Mouse (Mus musculus) hindbrain, embryonic 12.5 days (tissue): Measurements from ENCODE around the gene Timp4. TPM values are rescaled to one million over a fixed set of nuclear protein-coding genes. Genes with fewer than 3 reads are reported as not detected.
"Not testable (repeated sequence)": the region's sequence is repeated elsewhere in the genome, so short reads cannot be mapped to it uniquely, and the experiment has no call there.

Source experiments
- ATAC-seq: fragments of 200-750 bp; cut with Nextera tagmentation; 2 replicates; pipeline ENCODE4 v1.8.0; 2017; ENCODE audit warnings: moderate TSS enrichment; ENCODE audit not compliant: low FRiP score
- H3K27ac ChIP-seq: fragments of 300-500 bp; sonication (generic); 2 replicates; pipeline ENCODE4 v1.5.1; 2016; ENCODE audit warnings: mild to moderate bottlenecking
- H3K27me3 ChIP-seq: fragments of 300-500 bp; sonication (generic); 2 replicates; pipeline ENCODE4 v1.6.1; 2016; ENCODE audit warnings: mild to moderate bottlenecking
- H3K36me3 ChIP-seq: fragments of 300-500 bp; sonication (generic); 2 replicates; pipeline ENCODE4 v1.6.1; 2016; ENCODE audit warnings: mild to moderate bottlenecking
- H3K4me1 ChIP-seq: fragments of 300-500 bp; sonication (generic); 2 replicates; pipeline ENCODE4 v1.6.1; 2016
- H3K4me2 ChIP-seq: fragments of 300-500 bp; sonication (generic); replicated peaks from 2 replicates; pipeline ENCODE4 v1.6.1; 2016; ENCODE audit warnings: mild to moderate bottlenecking
- H3K4me3 ChIP-seq: fragments of 300-500 bp; sonication (generic); 2 replicates; pipeline ENCODE4 v1.5.1; 2016; ENCODE audit warnings: mild to moderate bottlenecking
- H3K9ac ChIP-seq: fragments of 300-500 bp; sonication (generic); 2 replicates; pipeline ENCODE4 v1.6.1; 2016; ENCODE audit warnings: mild to moderate bottlenecking, moderate library complexity
- H3K9me3 ChIP-seq: fragments of 300-500 bp; sonication (generic); replicated peaks from 2 replicates; pipeline ENCODE4 v1.6.1; 2016; ENCODE audit warnings: mild to moderate bottlenecking
- WGBS: fragments of 180-500 bp; shearing (Covaris S2); methylation state at CpG from one replicate; pipeline ENCODE4 v1.1.7; 2016; 5-methylcytosine and 5-hydroxymethylcytosine counted together
- polyA plus RNA-seq: library from polyadenylated mRNA; unstranded; fragments of >200 nt; fragmentation: Nextera tagmentation; extraction: Ambion mirVana; gene quantifications from 2 replicates; pipeline ENCODE4 v1.2.1, GENCODE M21; 2016

The Timp4 gene
- polyA plus RNA-seq, 1 experiment from 2014 or later = 2.2 TPM

DNA sequence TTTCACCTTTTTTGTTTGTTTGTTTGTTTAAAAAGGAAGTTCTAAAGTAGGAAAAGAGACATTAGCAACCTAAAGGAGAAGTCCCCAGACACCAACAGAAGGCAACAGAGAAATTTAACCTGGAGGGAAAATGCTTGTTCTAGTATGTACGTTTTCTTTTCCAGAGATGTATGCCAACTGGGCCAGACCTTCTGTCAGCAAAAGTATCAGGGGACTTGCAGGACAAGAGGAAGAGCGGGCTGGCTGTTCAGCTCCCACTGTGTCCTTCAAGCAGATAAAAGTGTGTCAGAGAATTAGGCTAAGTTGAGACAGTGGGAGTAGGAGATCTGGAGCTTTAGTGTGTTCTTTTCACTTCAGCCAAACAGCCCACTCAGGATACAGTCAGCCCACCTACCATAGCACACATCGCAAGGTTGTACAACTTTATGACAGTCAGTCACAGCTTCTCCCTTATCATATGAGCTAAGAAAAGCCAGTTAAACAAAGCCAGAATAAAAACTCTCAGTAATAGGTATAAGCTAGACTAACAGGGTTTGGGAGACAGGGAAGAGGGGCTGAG lies 6.4 kb downstream of the Timp4 start:
- H3K4me2 ChIP-seq = no peak overlapping the region
- H3K36me3 ChIP-seq = no peaks in the 10 kb centered on the region
- 81% methylated on average over 3 of the region's 3 CpGs for WGBS
- H3K4me1 ChIP-seq = no peaks in the 10 kb centered on the region
- H3K27me3 ChIP-seq = no peaks in the 10 kb centered on the region
- H3K9ac ChIP-seq = no peak overlapping the region
- no peaks in the 10 kb centered on the region for H3K9me3 ChIP-seq
- no peak overlapping the region for H3K27ac ChIP-seq
- no peak overlapping the region for H3K4me3 ChIP-seq
- ATAC-seq = no peak

DNA sequence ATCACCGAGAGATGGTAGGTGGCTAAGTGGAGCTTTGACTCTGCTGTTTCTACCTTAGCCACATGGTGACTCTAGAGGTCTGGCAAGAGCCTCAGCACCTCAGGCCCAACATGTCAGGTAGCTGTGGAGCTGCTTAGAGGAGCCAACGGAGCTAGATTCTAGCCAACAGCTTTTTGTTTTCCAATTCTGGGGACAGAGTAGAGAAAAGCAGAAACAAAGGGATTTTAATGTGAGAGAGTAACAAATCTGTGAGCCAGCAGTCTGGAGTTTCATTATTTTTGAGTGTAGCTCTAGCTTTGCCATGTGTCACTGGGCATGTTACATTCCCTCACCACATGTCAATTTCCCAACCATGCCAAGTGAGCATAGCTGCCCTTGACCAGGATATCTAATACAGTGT lies 7.8 kb downstream of the Timp4 start:
- Histone ChIP-seq H3K9me3 (no peaks in the 10 kb centered on the region), H3K27me3 (no peaks in the 10 kb centered on the region), H3K36me3 (no peaks in the 10 kb centered on the region), H3K27ac (no peak overlapping the region), H3K4me2 (no peak overlapping the region), H3K4me3 (no peak overlapping the region), H3K9ac (no peak overlapping the region), H3K4me1 (no peaks in the 10 kb centered on the region)
- 70% methylated on average over 2 of the region's 2 CpGs for WGBS
- ATAC-seq = no peak

DNA sequence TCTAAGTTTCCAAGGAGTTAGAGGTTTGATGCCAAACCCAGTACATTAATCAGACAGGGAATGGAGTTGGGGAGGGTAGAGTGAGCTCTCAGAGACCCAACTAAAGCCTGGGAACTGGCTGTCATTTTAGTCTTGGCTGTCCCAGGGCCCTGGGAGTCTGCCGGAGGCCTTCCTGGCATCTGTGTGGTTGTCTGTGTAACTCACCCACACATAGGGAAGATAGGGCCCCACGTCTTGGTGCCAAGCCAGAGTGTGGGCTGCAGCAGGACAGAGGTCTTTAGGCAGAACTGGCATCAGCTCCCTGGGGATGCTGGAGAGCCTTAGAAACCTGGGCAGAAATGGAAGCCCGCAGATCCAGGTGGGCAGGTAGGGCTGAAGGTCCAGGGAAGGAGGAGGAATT lies 10.1 kb downstream of the Timp4 start:
- no peak overlapping the region for H3K27ac ChIP-seq
- H3K27me3 ChIP-seq = no peaks in the 10 kb centered on the region
- no peak overlapping the region for H3K4me3 ChIP-seq
- WGBS = 87% methylated on average over 3 of the region's 3 CpGs
- H3K4me1 ChIP-seq = no peaks in the 10 kb centered on the region
- no peaks in the 10 kb centered on the region for H3K9me3 ChIP-seq
- no peaks in the 10 kb centered on the region for H3K36me3 ChIP-seq
- no peak for ATAC-seq
- H3K4me2 ChIP-seq = no peak overlapping the region
- H3K9ac ChIP-seq = no peak overlapping the region

DNA sequence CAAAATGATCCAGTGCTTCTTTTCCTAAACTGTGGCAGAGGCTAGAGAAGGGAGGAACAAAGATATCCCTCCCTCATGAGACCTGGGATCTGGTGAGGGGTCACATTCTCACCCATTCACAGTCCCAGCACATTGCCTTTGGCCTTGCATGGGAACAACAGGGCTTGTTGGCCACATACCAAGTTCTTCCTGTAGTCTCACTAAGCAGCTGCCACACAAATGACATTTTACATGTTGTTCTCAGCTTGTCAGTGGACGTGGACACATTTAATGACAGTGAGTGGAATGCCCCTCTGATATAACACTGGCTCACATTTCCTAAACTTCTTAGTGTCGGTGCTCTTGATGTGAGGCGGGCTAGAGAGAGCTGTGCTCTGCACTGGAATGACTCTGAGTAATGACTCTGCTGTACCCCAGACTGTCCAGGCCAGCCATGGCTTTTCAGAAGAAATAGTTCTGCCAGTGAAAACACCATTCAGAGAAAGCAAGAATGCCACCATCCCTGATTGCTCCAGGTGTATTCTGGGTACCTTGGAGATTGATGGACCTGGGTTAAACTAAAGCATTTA lies 10.8 kb downstream of the Timp4 start:
- WGBS = 70% methylated on average over 3 of the region's 3 CpGs
- no peak overlapping the region for H3K9ac ChIP-seq
- H3K27me3 ChIP-seq = no peaks in the 10 kb centered on the region
- no peaks in the 10 kb centered on the region for H3K36me3 ChIP-seq
- no peak overlapping the region for H3K4me2 ChIP-seq
- no peak for ATAC-seq
- no peaks in the 10 kb centered on the region for H3K4me1 ChIP-seq
- no peaks in the 10 kb centered on the region for H3K9me3 ChIP-seq
- H3K27ac ChIP-seq = no peak overlapping the region
- H3K4me3 ChIP-seq = no peak overlapping the region

DNA sequence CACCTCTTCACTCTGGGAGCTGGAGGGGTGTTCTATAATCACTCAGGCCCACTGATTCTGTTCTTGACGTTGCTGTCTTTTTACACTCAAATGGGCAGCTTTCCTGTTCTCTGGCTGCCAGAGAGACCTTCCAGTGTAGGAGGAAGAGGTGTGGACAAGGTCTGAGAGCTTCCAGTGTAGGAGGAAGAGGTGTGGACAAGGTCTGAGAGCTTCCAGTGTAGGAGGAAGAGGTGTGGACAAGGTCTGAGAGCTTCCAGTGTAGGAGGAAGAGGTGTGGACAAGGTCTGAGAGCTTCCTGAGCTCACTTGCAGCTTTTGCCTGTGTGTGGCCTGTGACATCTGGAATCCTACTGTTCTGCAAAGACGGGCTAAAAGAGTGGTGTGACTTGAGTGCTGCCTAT lies 11.6 kb downstream of the Timp4 start:
- ATAC-seq, H3K27me3 ChIP-seq, H3K36me3 ChIP-seq, H3K27ac ChIP-seq, H3K9ac ChIP-seq, H3K9me3 ChIP-seq, H3K4me3 ChIP-seq, H3K4me1 ChIP-seq, H3K4me2 ChIP-seq: not testable (repeated sequence)
- WGBS = 62% methylated on average over 2 of the region's 2 CpGs

DNA sequence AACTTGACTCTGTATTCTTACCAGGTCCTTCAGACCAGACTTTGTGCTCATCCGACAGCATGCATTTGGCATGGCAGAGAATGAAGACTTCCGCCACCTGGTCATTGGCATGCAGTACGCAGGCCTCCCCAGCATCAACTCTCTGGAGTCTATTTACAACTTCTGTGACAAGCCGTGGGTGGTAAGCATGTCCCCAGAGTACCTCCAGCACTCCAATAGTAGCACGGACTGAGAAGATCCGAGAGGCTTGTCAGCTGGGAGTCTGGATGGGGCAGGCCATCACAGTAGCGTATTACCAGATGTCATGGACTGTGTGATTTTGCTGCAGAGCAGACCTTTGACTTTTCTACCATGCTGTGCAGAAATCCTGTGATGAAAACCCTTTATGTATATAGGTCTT lies 12.7 kb downstream of the Timp4 start:
- H3K9ac ChIP-seq = no peak overlapping the region

DNA sequence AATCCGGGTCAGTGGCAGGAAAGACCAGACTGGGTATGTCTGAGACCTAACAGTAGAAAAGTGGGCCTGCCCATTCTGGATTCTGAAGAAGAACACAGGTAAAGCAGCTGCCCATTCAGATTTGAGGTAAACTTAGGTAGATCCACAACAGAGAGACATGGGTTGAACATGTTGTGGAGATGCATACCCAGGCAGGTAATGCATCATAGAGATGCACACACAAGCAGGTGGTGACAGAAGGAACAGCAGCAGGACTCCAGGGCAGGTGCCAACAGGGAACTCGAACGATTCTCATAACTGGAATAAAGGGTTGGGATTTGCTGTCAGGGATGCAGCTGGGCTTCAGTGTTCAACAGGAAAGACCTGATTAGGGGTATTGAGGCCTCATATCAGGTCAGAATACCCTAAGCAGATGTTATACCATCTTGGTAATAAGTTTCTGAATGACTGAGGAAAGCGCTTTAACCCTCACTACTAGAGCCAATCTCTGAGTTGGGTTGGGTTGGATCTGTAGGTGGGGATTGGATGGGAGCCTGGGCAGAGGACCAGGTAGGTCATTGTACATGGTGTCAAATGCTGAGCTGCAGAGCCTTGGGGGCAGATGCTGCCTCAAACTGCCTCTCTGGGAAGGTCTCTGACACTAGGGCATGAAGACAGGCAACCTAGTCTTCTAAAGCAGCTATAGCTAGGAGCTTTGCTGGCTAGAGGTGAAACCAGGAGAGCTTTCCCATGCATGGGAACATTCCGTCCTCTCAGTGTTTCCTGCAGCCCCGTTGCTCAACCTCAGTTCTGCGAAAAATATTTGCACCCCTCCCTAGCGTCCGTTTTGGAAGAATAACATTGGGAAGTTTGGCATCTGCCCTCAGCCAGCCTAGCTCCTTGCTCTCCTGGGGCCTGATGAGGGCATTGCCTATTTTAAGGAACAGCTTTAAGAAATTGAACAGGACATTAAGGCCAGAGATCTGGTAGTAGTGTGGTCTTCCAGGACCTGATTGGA lies 13.7 kb downstream of the Timp4 start:
- WGBS = 89% methylated on average over 9 of the region's 9 CpGs
- Histone ChIP-seq H3K4me1 (no peaks in the 10 kb centered on the region), H3K4me2 (no peak overlapping the region), H3K27me3 (no peaks in the 10 kb centered on the region), H3K4me3 (no peak overlapping the region), H3K9me3 (no peaks in the 10 kb centered on the region), H3K9ac (no peak overlapping the region), H3K27ac (no peak overlapping the region), H3K36me3 (no peaks in the 10 kb centered on the region)
- ATAC-seq = no peak

More for the DNA sequence above, 12.7 kb downstream of the Timp4 start:
- H3K4me1 ChIP-seq = no peaks in the 10 kb centered on the region
- H3K9me3 ChIP-seq = no peaks in the 10 kb centered on the region
- no peak overlapping the region for H3K4me2 ChIP-seq
- no peak overlapping the region for H3K4me3 ChIP-seq
- H3K36me3 ChIP-seq = no peaks in the 10 kb centered on the region
- 79% methylated on average over 7 of the region's 7 CpGs for WGBS
- H3K27me3 ChIP-seq = no peaks in the 10 kb centered on the region
- no peak overlapping the region for H3K27ac ChIP-seq
- ATAC-seq = no peak

DNA sequence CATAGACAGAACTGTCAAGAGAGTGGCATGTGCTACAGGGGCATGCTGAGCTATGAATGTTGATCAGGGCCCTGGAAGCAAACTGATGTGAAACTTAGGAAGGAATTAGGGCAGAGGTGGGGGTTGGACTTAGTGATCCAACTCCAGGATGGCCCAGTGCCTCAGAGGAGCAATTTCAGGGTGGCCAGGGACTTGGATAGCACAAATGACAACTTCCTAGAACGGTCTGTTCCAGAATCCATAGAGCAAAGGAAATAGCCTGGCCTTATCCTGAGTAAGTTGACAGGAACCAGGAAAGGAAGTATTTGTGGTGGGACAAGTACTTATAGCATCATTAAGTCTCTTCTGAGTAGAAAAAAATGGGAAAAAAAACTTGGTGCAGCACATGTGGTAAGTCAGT lies 19.4 kb downstream of the Timp4 start:
- Histone ChIP-seq H3K9ac (no peak overlapping the region), H3K4me2 (no peak overlapping the region), H3K36me3 (no peaks in the 10 kb centered on the region), H3K4me3 (no peak overlapping the region), H3K4me1 (no peaks in the 10 kb centered on the region), H3K9me3 (no peaks in the 10 kb centered on the region), H3K27me3 (no peaks in the 10 kb centered on the region), H3K27ac (no peak overlapping the region)
- 79% methylated on average over 1 of the region's 1 CpGs for WGBS
- ATAC-seq = no peak

DNA sequence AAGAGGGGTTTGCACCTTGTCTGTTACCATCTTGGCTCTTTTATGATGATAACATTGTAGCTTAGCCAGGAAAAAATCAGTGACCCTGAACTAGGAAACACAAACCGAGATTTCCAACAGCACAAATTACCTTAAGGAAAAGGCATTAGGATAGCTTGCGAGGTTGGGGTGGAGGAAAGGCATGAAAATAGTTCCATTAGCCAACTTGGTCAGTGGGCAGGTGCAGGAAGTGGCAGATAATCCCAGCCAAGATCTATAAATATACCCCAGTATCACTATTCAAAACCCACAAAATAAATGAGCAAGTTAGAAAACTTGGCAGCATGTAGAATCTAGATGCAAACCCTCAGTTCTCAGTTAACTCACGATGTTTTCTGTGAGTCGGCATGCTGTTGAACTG lies 20.2 kb downstream of the Timp4 start:
- Histone ChIP-seq H3K4me2 (no peak overlapping the region), H3K4me1 (no peaks in the 10 kb centered on the region), H3K4me3 (no peak overlapping the region), H3K36me3 (no peaks in the 10 kb centered on the region), H3K9ac (no peak overlapping the region), H3K27ac (no peak overlapping the region), H3K27me3 (no peaks in the 10 kb centered on the region), H3K9me3 (no peaks in the 10 kb centered on the region)
- 83% methylated on average over 4 of the region's 4 CpGs for WGBS
- no peak for ATAC-seq

DNA sequence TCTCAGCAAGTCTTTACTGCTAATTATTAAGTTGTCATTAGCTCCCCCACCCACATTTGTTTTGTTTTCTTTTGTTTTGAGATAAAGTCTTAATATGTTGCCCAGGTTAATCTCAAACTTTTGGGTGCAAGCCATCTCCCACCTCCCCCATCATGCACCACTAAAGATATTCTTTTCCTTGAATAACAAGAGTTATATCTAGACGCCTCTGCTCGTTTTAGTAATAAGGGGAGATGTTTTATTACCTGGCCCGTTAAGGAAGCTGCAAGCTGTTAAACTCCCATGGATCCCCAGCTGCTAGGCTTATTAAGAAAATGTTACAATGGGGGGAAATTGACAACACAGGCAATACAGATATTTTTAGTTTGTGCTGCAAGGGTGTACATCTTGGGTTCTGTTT lies 21.4 kb downstream of the Timp4 start:
- Histone ChIP-seq H3K4me3 (no peak overlapping the region), H3K27me3 (no peaks in the 10 kb centered on the region), H3K36me3 (no peaks in the 10 kb centered on the region), H3K4me2 (no peak overlapping the region), H3K27ac (no peak overlapping the region), H3K4me1 (no peaks in the 10 kb centered on the region), H3K9ac (no peak overlapping the region), H3K9me3 (no peaks in the 10 kb centered on the region)
- 88% methylated on average over 3 of the region's 3 CpGs for WGBS
- ATAC-seq = no peak

DNA sequence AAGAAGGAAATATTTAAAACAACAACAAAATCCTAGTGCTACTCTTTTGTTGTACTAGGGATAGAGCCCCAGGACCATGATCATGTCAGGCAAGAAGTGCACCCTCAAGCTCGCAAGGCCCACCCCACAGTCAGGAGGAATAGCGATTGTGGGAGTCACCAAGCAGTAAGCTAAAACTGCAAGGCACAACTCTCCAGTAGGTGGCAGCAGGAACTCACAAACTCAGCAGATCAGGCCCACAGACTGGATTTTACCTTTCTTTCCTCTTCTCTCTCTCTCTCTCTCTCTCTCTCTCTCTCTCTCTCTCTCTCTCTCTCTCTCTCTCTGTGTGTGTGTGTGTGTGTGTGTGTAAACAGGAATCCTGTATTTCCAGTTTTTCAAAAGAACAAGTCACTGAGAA lies 24.5 kb downstream of the Timp4 start:
- no peaks in the 10 kb centered on the region for H3K36me3 ChIP-seq
- H3K9ac ChIP-seq = no peak overlapping the region
- H3K9me3 ChIP-seq = no peaks in the 10 kb centered on the region
- no peaks in the 10 kb centered on the region for H3K4me1 ChIP-seq
- WGBS = 5% methylated on average over 2 of the region's 2 CpGs
- H3K4me3 ChIP-seq = no peak overlapping the region
- no peaks in the 10 kb centered on the region for H3K27me3 ChIP-seq
- no peak overlapping the region for H3K27ac ChIP-seq
- H3K4me2 ChIP-seq = no peak overlapping the region
- no peak for ATAC-seq

DNA sequence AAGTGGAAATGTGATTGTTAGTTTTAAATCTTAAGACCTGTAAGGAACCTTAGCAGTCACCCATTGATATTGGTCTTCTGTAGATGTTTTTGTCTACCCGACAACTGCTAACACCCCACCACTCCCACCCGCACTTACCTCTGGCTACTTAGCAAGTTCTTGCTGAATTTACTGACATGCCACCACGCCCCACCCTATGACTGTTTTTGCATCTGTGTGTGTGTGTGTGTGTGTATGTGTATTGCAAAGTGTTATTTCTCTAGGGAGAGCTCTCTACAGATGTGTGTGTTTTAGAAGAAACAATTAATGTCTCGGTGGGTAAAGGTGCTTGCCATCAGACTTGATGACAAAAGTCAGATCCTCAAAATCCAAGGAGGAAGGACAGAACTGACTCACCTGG lies 25.0 kb downstream of the Timp4 start, which contains the start of gene Gm17482:
Gm17482 (plus strand) TSS at position 301 of the 400 bp plus-strand sequence.
- no peak within 1 kb of the TSS for H3K9ac ChIP-seq
- no peak within 1 kb of the TSS for H3K4me3 ChIP-seq
- no peaks in the 10 kb centered on the region for H3K36me3 ChIP-seq
- no peaks in the 10 kb centered on the region for H3K27me3 ChIP-seq
- 67% methylated on average over 4 of the region's 4 CpGs for WGBS
- ATAC-seq = no peak
- H3K4me2 ChIP-seq = no peak within 1 kb of the TSS
- H3K4me1 ChIP-seq = no peaks in the 10 kb centered on the region
- H3K9me3 ChIP-seq = no peaks in the 10 kb centered on the region
- no peak within 1 kb of the TSS for H3K27ac ChIP-seq
